Mouse (Mus musculus) cerebellum, adult 2 months (tissue): Measurements from ENCODE around the gene 4933428G20Rik. TPM values are rescaled to one million over a fixed set of nuclear protein-coding genes. Genes with fewer than 3 reads are reported as not detected.

Experiments used
- DNase-seq, 2 experiments: peaks; one replicate each; pipeline ENCODE4 v3.0.0; 2021
- H3K27ac ChIP-seq: fragments of 200-500 bp; 2 replicates; pipeline ENCODE4 v1.5.1; 2012; ENCODE audit warnings: low read length, control low read depth, inconsistent platforms; ENCODE audit not compliant: insufficient read depth
- H3K27me3 ChIP-seq: fragments of 200-500 bp; 2 replicates; pipeline ENCODE4 v1.6.1; 2012; ENCODE audit warnings: inconsistent platforms, mild to moderate bottlenecking, low read length, moderate library complexity; ENCODE audit not compliant: control insufficient read depth, insufficient read depth
- H3K4me1 ChIP-seq: fragments of 200-500 bp; 2 replicates; pipeline ENCODE4 v1.6.1; 2011; ENCODE audit warnings: low read length; ENCODE audit not compliant: control insufficient read depth, insufficient read depth
- H3K4me3 ChIP-seq: fragments of 200-500 bp; replicated peaks from 2 replicates; pipeline ENCODE3; 2011; ENCODE audit warnings: mild to moderate bottlenecking, low read depth, low read length, control low read depth; ENCODE audit not compliant: insufficient read depth
- CTCF ChIP-seq: fragments of 200-500 bp; IDR thresholded peaks from 2 replicates; pipeline ENCODE4 v1.5.1; 2011; ENCODE audit warnings: low read depth, mild to moderate bottlenecking, control low read depth, low read length, moderate library complexity, borderline replicate concordance; ENCODE audit not compliant: insufficient read depth
- POLR2A ChIP-seq: fragments of 200-500 bp; IDR thresholded peaks from 2 replicates; pipeline ENCODE4 v1.6.1; 2011; ENCODE audit warnings: low read length, control low read depth, borderline replicate concordance; ENCODE audit not compliant: insufficient read depth
- WGBS: fragments of 180-500 bp; shearing (Covaris S2); methylation state at CpG from one replicate; pipeline ENCODE4 v1.1.7; 2018; 5-methylcytosine and 5-hydroxymethylcytosine counted together
- polyA plus RNA-seq: library from polyadenylated mRNA; depleted of rRNA; stranded (reverse); fragments of >200 nt; gene quantifications from 2 replicates; pipeline ENCODE4 v1.2.3, GENCODE M21; 2012

Gene 4933428G20Rik
- polyA plus RNA-seq, 1 experiment = not detected

GRCm38 (mm10) chr11:97542171-97543150, 42.3 kb upstream of the 4933428G20Rik start:
- TF ChIP-seq CTCF = no peak
- WGBS = 19% methylated on average over 22 of the region's 22 CpGs
- Histone ChIP-seq H3K4me1 (peaks cover 51% of the 10 kb centered on the region), H3K27me3 (no peaks in the 10 kb centered on the region), H3K4me3 (peak overlapping the region; percentile 5), H3K27ac (peak overlapping the region; percentile 87)
- no peak for DNase-seq

- Histone ChIP-seq H3K4me3 (no peak overlapping the region), H3K4me1 (peaks cover 56% of the 10 kb centered on the region), H3K27me3 (no peaks in the 10 kb centered on the region), H3K27ac (peak overlapping the region; percentile 14)
- peak in 1 of 2 experiments; percentile 55 for DNase-seq
- WGBS = 8% methylated on average over 3 of the region's 3 CpGs
- TF ChIP-seq POLR2A (no peak), CTCF (no peak)
Measured at GRCm38 (mm10) chr11:97540604-97541003, 40.5 kb upstream of the 4933428G20Rik start.

GRCm38 (mm10) chr11:97540136-97540535, 40.0 kb upstream of the 4933428G20Rik start:
- DNase-seq = no peak
- Histone ChIP-seq H3K4me1 (peaks cover 54% of the 10 kb centered on the region), H3K4me3 (no peak overlapping the region), H3K27ac (peak overlapping the region; percentile 14; the same call in 1 of the 2 replicates), H3K27me3 (no peaks in the 10 kb centered on the region)
- TF ChIP-seq CTCF = no peak
- TF ChIP-seq POLR2A = no peak
- 15% methylated on average over 3 of the region's 3 CpGs for WGBS

- Histone ChIP-seq H3K4me1 (peaks cover 53% of the 10 kb centered on the region), H3K4me3 (no peak overlapping the region), H3K27ac (peak overlapping the region; percentile 27; the same call in 1 of the 2 replicates), H3K27me3 (no peaks in the 10 kb centered on the region)
- 24% methylated on average over 5 of the region's 5 CpGs for WGBS
- no peak for DNase-seq
- TF ChIP-seq POLR2A = no peak
- TF ChIP-seq CTCF = no peak
Measured at GRCm38 (mm10) chr11:97539622-97540021, 39.5 kb upstream of the 4933428G20Rik start.

GRCm38 (mm10) chr11:97537580-97538089, 37.5 kb upstream of the 4933428G20Rik start:
- H3K4me3 ChIP-seq = peak overlapping the region; percentile 63

GRCm38 (mm10) chr11:97536835-97537579, 36.9 kb upstream of the 4933428G20Rik start:
- peak overlapping the region; percentile 96 for H3K27ac ChIP-seq
- TF ChIP-seq CTCF = peak; percentile 56; the same call in 1 of the 2 replicates
- TF ChIP-seq POLR2A = peak; percentile 92
- peak; percentile 94 to 95 for DNase-seq
- WGBS = 1% methylated on average over 36 of the region's 36 CpGs
- peak overlapping the region; percentile 63 for H3K4me3 ChIP-seq
- peaks cover 51% of the 10 kb centered on the region for H3K4me1 ChIP-seq
- H3K27me3 ChIP-seq = no peaks in the 10 kb centered on the region

More at GRCm38 (mm10) chr11:97537580-97538089, 37.5 kb upstream of the 4933428G20Rik start:
- Histone ChIP-seq H3K27ac (peak overlapping the region; percentile 96), H3K4me1 (peaks cover 51% of the 10 kb centered on the region), H3K27me3 (no peaks in the 10 kb centered on the region)
- TF ChIP-seq CTCF = no peak
- TF ChIP-seq POLR2A = peak; percentile 44; the same call in 1 of the 2 replicates
- 12% methylated on average over 12 of the region's 12 CpGs for WGBS
- peak; percentile 61 to 65 for DNase-seq

GRCm38 (mm10) chr11:97536083-97536747, 36.1 kb upstream of the 4933428G20Rik start:
- 6% methylated on average over 35 of the region's 35 CpGs for WGBS
- Histone ChIP-seq H3K27me3 (no peaks in the 10 kb centered on the region), H3K4me3 (peak overlapping the region; percentile 63), H3K27ac (peak overlapping the region; percentile 96), H3K4me1 (peaks cover 49% of the 10 kb centered on the region)
- peak in 1 of 2 experiments; percentile 68 for DNase-seq
- TF ChIP-seq POLR2A (no peak), CTCF (no peak)
